Mouse (Mus musculus) heart, embryonic 11.5 days (tissue): ENCODE data around the gene Saxo1. TPM values are rescaled to one million over a fixed set of nuclear protein-coding genes. Genes with fewer than 3 reads are reported as not detected.

ENCODE experiments used
- ATAC-seq: fragments of 200-750 bp; cut with Nextera tagmentation; replicated peaks from 2 replicates; pipeline ENCODE4 v1.8.0; 2017; ENCODE audit warnings: moderate library complexity; ENCODE audit not compliant: insufficient number of reproducible peaks, low FRiP score, low TSS enrichment
- H3K27ac ChIP-seq: fragments of 300-500 bp; sonication (generic); 2 replicates; pipeline ENCODE4 v1.5.1; 2014; ENCODE audit warnings: mild to moderate bottlenecking, low read depth, low read length
- H3K27me3 ChIP-seq: fragments of 300-500 bp; sonication (generic); 2 replicates; pipeline ENCODE4 v1.6.1; 2014; ENCODE audit warnings: mild to moderate bottlenecking, low read length, mixed read lengths; ENCODE audit not compliant: control insufficient read depth, insufficient read depth
- H3K36me3 ChIP-seq: fragments of 300-500 bp; sonication (generic); 2 replicates; pipeline ENCODE4 v1.6.1; 2014; ENCODE audit warnings: mild to moderate bottlenecking, low read length, moderate library complexity, mixed read lengths; ENCODE audit not compliant: control insufficient read depth, insufficient read depth
- H3K4me1 ChIP-seq: fragments of 300-500 bp; sonication (generic); 2 replicates; pipeline ENCODE4 v1.6.1; 2014; ENCODE audit warnings: low read length; ENCODE audit not compliant: control insufficient read depth, insufficient read depth
- H3K4me2 ChIP-seq: fragments of 300-500 bp; sonication (generic); 2 replicates; pipeline ENCODE4 v1.6.1; 2014; ENCODE audit warnings: mild to moderate bottlenecking, moderate library complexity
- H3K4me3 ChIP-seq: fragments of 300-500 bp; sonication (generic); 2 replicates; pipeline ENCODE4 v1.5.1; 2014; ENCODE audit warnings: low read depth, low read length
- H3K9ac ChIP-seq: fragments of 300-500 bp; sonication (generic); 2 replicates; pipeline ENCODE4 v1.6.1; 2014; ENCODE audit warnings: mild to moderate bottlenecking, low read depth, low read length, moderate library complexity
- H3K9me3 ChIP-seq: fragments of 300-500 bp; sonication (generic); replicated peaks from 2 replicates; pipeline ENCODE4 v1.6.1; 2016; ENCODE audit warnings: low read length; ENCODE audit not compliant: control insufficient read depth
- WGBS: fragments of 180-500 bp; shearing (Covaris S2); extraction: QIAGEN DNeasy Blood & Tissue Kit; methylation state at CpG from one replicate; pipeline ENCODE4 v1.1.7; 2014; ENCODE audit not compliant: insufficient replicate concordance; 5-methylcytosine and 5-hydroxymethylcytosine counted together
- polyA plus RNA-seq: library from polyadenylated mRNA; unstranded; fragments of >200 nt; fragmentation: Nextera tagmentation; extraction: Ambion mirVana; gene quantifications from 2 replicates; pipeline ENCODE4 v1.2.1, GENCODE M21; 2014

Saxo1 gene
- polyA plus RNA-seq, 1 experiment from 2014 or later = not detected

GRCm38 (mm10) chr4:86483013-86483615 lies 75.0 kb downstream of the Saxo1 start:
- WGBS = 85% methylated on average over 6 of the region's 6 CpGs
- Histone ChIP-seq H3K27ac (no peak overlapping the region), H3K4me2 (no peak overlapping the region), H3K4me3 (no peak overlapping the region), H3K9ac (no peak overlapping the region), H3K9me3 (no peaks in the 10 kb centered on the region), H3K36me3 (no peaks in the 10 kb centered on the region), H3K27me3 (no peaks in the 10 kb centered on the region), H3K4me1 (no peaks in the 10 kb centered on the region)
- no peak for ATAC-seq

DNA sequence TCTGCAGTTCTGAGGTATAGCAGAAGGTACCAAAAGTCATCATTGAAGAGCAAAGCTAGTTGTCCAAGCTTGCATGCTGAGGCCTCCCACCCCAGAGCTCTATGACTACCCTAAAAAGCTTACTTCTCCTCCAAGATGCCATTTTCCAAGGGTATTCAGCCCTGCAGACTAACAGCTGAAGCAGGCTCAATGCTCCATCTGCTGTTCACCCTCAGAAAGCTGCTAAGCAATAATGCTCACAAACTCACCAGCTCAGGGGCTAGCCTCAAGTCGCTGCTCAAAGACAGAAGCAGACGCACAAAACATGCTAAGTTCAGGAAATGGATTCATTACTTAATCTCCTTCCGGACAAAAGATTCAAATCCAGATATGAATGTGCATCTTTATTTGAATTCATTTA lies 77.2 kb downstream of the Saxo1 start:
- 74% methylated on average over 3 of the region's 3 CpGs for WGBS
- H3K9ac ChIP-seq = no peak overlapping the region
- no peaks in the 10 kb centered on the region for H3K9me3 ChIP-seq
- H3K4me2 ChIP-seq = no peak overlapping the region
- no peak overlapping the region for H3K27ac ChIP-seq
- ATAC-seq = no peak
- H3K27me3 ChIP-seq = no peaks in the 10 kb centered on the region
- H3K36me3 ChIP-seq = no peaks in the 10 kb centered on the region
- no peak overlapping the region for H3K4me3 ChIP-seq
- no peaks in the 10 kb centered on the region for H3K4me1 ChIP-seq

DNA sequence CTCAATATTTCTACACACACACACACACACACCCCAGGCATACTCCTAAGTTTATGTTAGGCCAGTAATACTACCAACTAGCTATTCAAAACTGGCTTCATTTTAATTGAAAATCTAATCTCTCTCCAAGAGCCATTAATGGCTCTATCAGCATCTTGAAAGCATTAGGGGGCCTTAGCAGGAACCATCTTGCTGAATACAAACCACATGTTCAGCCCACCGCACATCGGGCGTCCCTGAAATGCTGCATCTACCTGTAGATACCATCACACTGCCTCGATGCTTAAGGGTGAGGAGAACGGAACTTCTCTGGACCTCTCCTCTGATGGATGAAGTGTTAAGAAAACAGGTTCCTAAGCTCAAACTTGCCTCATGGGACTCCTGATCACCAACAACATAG lies 93.3 kb downstream of the Saxo1 start:
- Histone ChIP-seq H3K27me3 (no peaks in the 10 kb centered on the region), H3K36me3 (no peaks in the 10 kb centered on the region), H3K9me3 (no peaks in the 10 kb centered on the region), H3K9ac (no peak overlapping the region), H3K4me2 (no peak overlapping the region), H3K4me1 (no peaks in the 10 kb centered on the region), H3K4me3 (no peak overlapping the region), H3K27ac (no peak overlapping the region)
- 79% methylated on average over 5 of the region's 5 CpGs for WGBS
- no peak for ATAC-seq

DNA sequence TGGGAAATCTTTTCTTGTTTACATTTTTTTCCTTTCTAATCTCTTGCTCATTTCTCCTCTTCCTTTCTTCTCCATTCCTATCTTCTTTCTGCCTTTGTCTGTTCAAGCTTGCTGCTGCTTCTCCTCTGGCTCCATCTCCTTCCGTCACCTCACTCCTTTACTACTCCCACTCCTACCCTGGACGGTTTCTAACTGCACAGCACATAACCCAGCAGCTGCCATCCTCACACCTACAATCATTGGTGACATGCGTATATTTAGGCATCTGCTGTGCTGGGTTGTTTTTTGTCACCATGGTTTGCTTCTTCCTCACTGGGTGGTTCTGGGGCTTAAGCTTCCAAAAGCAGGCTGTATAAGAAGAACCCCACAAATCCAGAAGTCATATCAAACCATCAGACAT lies 107.7 kb downstream of the Saxo1 start:
- no peak overlapping the region for H3K4me2 ChIP-seq
- H3K36me3 ChIP-seq = no peaks in the 10 kb centered on the region
- ATAC-seq = no peak
- H3K9ac ChIP-seq = no peak overlapping the region
- 72% methylated on average over 3 of the region's 3 CpGs for WGBS
- H3K27ac ChIP-seq = no peak overlapping the region
- no peaks in the 10 kb centered on the region for H3K9me3 ChIP-seq
- no peak overlapping the region for H3K4me3 ChIP-seq
- H3K4me1 ChIP-seq = no peaks in the 10 kb centered on the region
- H3K27me3 ChIP-seq = no peaks in the 10 kb centered on the region

GRCm38 (mm10) chr4:86436336-86436735 lies 121.8 kb downstream of the Saxo1 start:
- no peaks in the 10 kb centered on the region for H3K9me3 ChIP-seq
- 89% methylated on average over 3 of the region's 3 CpGs for WGBS
- no peaks in the 10 kb centered on the region for H3K4me1 ChIP-seq
- no peak overlapping the region for H3K4me3 ChIP-seq
- no peak overlapping the region for H3K27ac ChIP-seq
- no peaks in the 10 kb centered on the region for H3K36me3 ChIP-seq
- H3K27me3 ChIP-seq = no peaks in the 10 kb centered on the region
- H3K4me2 ChIP-seq = no peak overlapping the region
- ATAC-seq = no peak
- no peak overlapping the region for H3K9ac ChIP-seq

DNA sequence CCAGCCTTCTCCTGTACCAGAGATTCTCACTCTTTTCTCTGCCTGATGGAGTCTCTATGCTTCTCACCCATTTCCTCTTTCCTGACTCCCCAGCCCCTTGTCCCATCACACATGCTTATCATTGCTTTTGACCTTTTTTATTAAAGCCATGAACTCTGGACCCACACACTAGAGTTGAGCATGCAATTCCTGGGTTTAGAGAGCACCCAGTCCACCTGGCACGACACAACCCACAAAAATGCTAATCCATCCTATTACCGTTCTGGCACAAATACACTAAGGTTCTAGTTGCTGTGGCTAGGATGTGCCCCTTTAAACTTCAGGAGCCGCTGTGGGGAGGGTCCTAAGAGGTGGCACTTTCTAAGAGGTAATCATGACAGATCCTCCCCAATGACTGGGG lies 122.5 kb downstream of the Saxo1 start:
- no peak for ATAC-seq
- Histone ChIP-seq H3K27ac (no peak overlapping the region), H3K4me2 (no peak overlapping the region), H3K9ac (no peak overlapping the region), H3K9me3 (no peaks in the 10 kb centered on the region), H3K36me3 (no peaks in the 10 kb centered on the region), H3K4me1 (no peaks in the 10 kb centered on the region), H3K27me3 (no peaks in the 10 kb centered on the region), H3K4me3 (no peak overlapping the region)
- 83% methylated on average over 3 of the region's 3 CpGs for WGBS

- no peak overlapping the region for H3K4me3 ChIP-seq
- no peak overlapping the region for H3K27ac ChIP-seq
- no peak overlapping the region for H3K4me2 ChIP-seq
- H3K9me3 ChIP-seq = no peaks in the 10 kb centered on the region
- ATAC-seq = no peak
- WGBS = 81% methylated on average over 6 of the region's 6 CpGs
- H3K27me3 ChIP-seq = no peaks in the 10 kb centered on the region
- no peaks in the 10 kb centered on the region for H3K36me3 ChIP-seq
- H3K4me1 ChIP-seq = peaks cover 10% of the 10 kb centered on the region
- H3K9ac ChIP-seq = no peak overlapping the region
Observed at GRCm38 (mm10) chr4:86428091-86428745, 129.9 kb downstream of the Saxo1 start.

- Histone ChIP-seq H3K4me1 (peaks cover 10% of the 10 kb centered on the region), H3K4me2 (no peak overlapping the region), H3K27me3 (no peaks in the 10 kb centered on the region), H3K9me3 (no peaks in the 10 kb centered on the region), H3K9ac (no peak overlapping the region), H3K27ac (no peak overlapping the region), H3K36me3 (no peaks in the 10 kb centered on the region), H3K4me3 (no peak overlapping the region)
- no peak for ATAC-seq
- 52% methylated on average over 5 of the region's 5 CpGs for WGBS
Observed at GRCm38 (mm10) chr4:86427312-86427711, 130.8 kb downstream of the Saxo1 start.

- H3K27me3 ChIP-seq = no peaks in the 10 kb centered on the region
- H3K36me3 ChIP-seq = no peaks in the 10 kb centered on the region
- ATAC-seq = no peak
- H3K27ac ChIP-seq = no peak overlapping the region
- 85% methylated on average over 11 of the region's 11 CpGs for WGBS
- H3K9ac ChIP-seq = no peak overlapping the region
- no peaks in the 10 kb centered on the region for H3K9me3 ChIP-seq
- no peak overlapping the region for H3K4me3 ChIP-seq
- no peak overlapping the region for H3K4me2 ChIP-seq
- peaks cover 10% of the 10 kb centered on the region for H3K4me1 ChIP-seq
Observed at GRCm38 (mm10) chr4:86426549-86426948, 131.6 kb downstream of the Saxo1 start.
